Mouse (Mus musculus) liver, adult 2 months (tissue): ENCODE measurements around the gene Malrd1. TPM values are rescaled to one million over a fixed set of nuclear protein-coding genes. Genes with fewer than 3 reads are reported as not detected.
"Not testable (repeated sequence)": the region's sequence is repeated elsewhere in the genome, so short reads cannot be mapped to it uniquely, and the experiment has no call there.

ENCODE experiments used
- DNase-seq: peaks from one replicate; pipeline ENCODE4 v3.0.0-alpha.2; 2011; ENCODE audit warnings: low read depth, low spot score; ENCODE audit errors: extremely low read depth
- H3K27ac ChIP-seq: fragments of 200-500 bp; replicated peaks from 2 replicates; pipeline ENCODE4 v1.5.1; 2012; ENCODE audit warnings: low read depth, mild to moderate bottlenecking, control low read depth, inconsistent platforms, low read length; ENCODE audit not compliant: insufficient read depth
- H3K27me3 ChIP-seq: fragments of 200-500 bp; 2 replicates; pipeline ENCODE4 v1.6.1; 2012; ENCODE audit warnings: mild to moderate bottlenecking, moderate library complexity, low read length, inconsistent platforms; ENCODE audit not compliant: control insufficient read depth, insufficient read depth
- H3K36me3 ChIP-seq: fragments of 200-500 bp; 2 replicates; pipeline ENCODE4 v1.6.1; 2012; ENCODE audit warnings: low read length, inconsistent platforms; ENCODE audit not compliant: control insufficient read depth, insufficient read depth
- H3K4me1 ChIP-seq: fragments of 200-500 bp; 2 replicates; pipeline ENCODE4 v1.6.1; 2011; ENCODE audit warnings: low read length; ENCODE audit not compliant: control insufficient read depth, insufficient read depth
- H3K4me3 ChIP-seq: fragments of 200-500 bp; 2 replicates; pipeline ENCODE4 v1.5.1; 2011; ENCODE audit warnings: low read depth, mild to moderate bottlenecking, control low read depth, low read length, moderate library complexity; ENCODE audit not compliant: insufficient read depth
- H3K79me2 ChIP-seq: fragments of 200-500 bp; 2 replicates; pipeline ENCODE4 v1.6.1; 2012; ENCODE audit warnings: inconsistent platforms, mild to moderate bottlenecking, low read length, moderate library complexity; ENCODE audit not compliant: control insufficient read depth, insufficient read depth
- H3K9ac ChIP-seq: fragments of 200-500 bp; 2 replicates; pipeline ENCODE4 v1.6.1; 2012; ENCODE audit warnings: low read depth, mild to moderate bottlenecking, control low read depth, inconsistent platforms, low read length
- CTCF ChIP-seq: fragments of 200-500 bp; IDR thresholded peaks from 2 replicates; pipeline ENCODE4 v1.5.1; 2011; ENCODE audit warnings: low read depth, low read length, control low read depth
- POLR2A ChIP-seq: fragments of 200-500 bp; IDR thresholded peaks from 2 replicates; pipeline ENCODE4 v1.6.1; 2011; ENCODE audit warnings: low read length, control low read depth; ENCODE audit not compliant: insufficient read depth; ENCODE audit errors: extremely low read depth
- WGBS: fragments of 180-500 bp; shearing (Covaris S2); methylation state at CpG from one replicate; pipeline ENCODE4 v1.1.7; 2018; 5-methylcytosine and 5-hydroxymethylcytosine counted together
- polyA plus RNA-seq: library from polyadenylated mRNA; depleted of rRNA; stranded (reverse); fragments of >200 nt; gene quantifications from 2 replicates; pipeline ENCODE4 v1.2.3, GENCODE M21; 2012
- total RNA-seq: library from RNA; depleted of rRNA; stranded (reverse); fragments of >200 nt; gene quantifications from 2 replicates; pipeline ENCODE4 v1.2.3, GENCODE M21; 2014

Gene Malrd1
- total and polyA plus RNA-seq, 2 experiments: under 0.01 TPM; not detected in 1

- no peak overlapping the region for H3K9ac ChIP-seq
- WGBS: 74% methylated on average over 1 of the region's 1 CpGs
- no peaks in the 10 kb centered on the region for H3K27me3 ChIP-seq
- TF ChIP-seq POLR2A (no peak), CTCF (no peak)
- H3K4me1 ChIP-seq: no peaks in the 10 kb centered on the region
- DNase-seq: no peak
- H3K27ac ChIP-seq: no peak overlapping the region
- H3K36me3 ChIP-seq: no peaks in the 10 kb centered on the region
- H3K4me3 ChIP-seq: no peak overlapping the region
- H3K79me2 ChIP-seq: no peaks in the 10 kb centered on the region
Observed at GRCm38 (mm10) chr2:15932340-15932739, 406.1 kb downstream of the Malrd1 start.

- TF ChIP-seq CTCF (no peak), POLR2A (no peak)
- Histone ChIP-seq H3K27me3 (no peaks in the 10 kb centered on the region), H3K36me3 (no peaks in the 10 kb centered on the region), H3K4me1 (no peaks in the 10 kb centered on the region), H3K79me2 (no peaks in the 10 kb centered on the region), H3K9ac (no peak overlapping the region), H3K4me3 (no peak overlapping the region), H3K27ac (no peak overlapping the region)
- 60% methylated on average over 2 of the region's 2 CpGs for WGBS
- DNase-seq: no peak
Observed at GRCm38 (mm10) chr2:16002925-16003324, 476.6 kb downstream of the Malrd1 start.

- DNase-seq, H3K36me3 ChIP-seq, H3K27me3 ChIP-seq, H3K4me3 ChIP-seq, H3K79me2 ChIP-seq, H3K9ac ChIP-seq, H3K27ac ChIP-seq, H3K4me1 ChIP-seq: not testable (repeated sequence)
- 76% methylated on average over 2 of the region's 2 CpGs for WGBS
Observed at GRCm38 (mm10) chr2:16017046-16017445, 490.8 kb downstream of the Malrd1 start.

- H3K27me3 ChIP-seq: not testable (repeated sequence)
Observed at GRCm38 (mm10) chr2:16017719-16018118, 491.4 kb downstream of the Malrd1 start.

GRCm38 (mm10) chr2:16029752-16030151, 503.5 kb downstream of the Malrd1 start:
- no peak overlapping the region for H3K4me3 ChIP-seq
- no peak overlapping the region for H3K27ac ChIP-seq
- TF ChIP-seq CTCF (no peak), POLR2A (no peak)
- WGBS: 82% methylated on average over 12 of the region's 12 CpGs
- H3K4me1 ChIP-seq: no peaks in the 10 kb centered on the region
- no peaks in the 10 kb centered on the region for H3K36me3 ChIP-seq
- DNase-seq: no peak
- no peak overlapping the region for H3K9ac ChIP-seq
- H3K79me2 ChIP-seq: no peaks in the 10 kb centered on the region
- no peaks in the 10 kb centered on the region for H3K27me3 ChIP-seq

More at GRCm38 (mm10) chr2:16017719-16018118, 491.4 kb downstream of the Malrd1 start:
- not testable (repeated sequence) for H3K4me1 ChIP-seq, H3K27ac ChIP-seq, DNase-seq, H3K4me3 ChIP-seq, H3K36me3 ChIP-seq, H3K9ac ChIP-seq, H3K79me2 ChIP-seq

GRCm38 (mm10) chr2:16031559-16031958, 505.3 kb downstream of the Malrd1 start:
- no peaks in the 10 kb centered on the region for H3K79me2 ChIP-seq
- no peak overlapping the region for H3K9ac ChIP-seq
- no peak overlapping the region for H3K27ac ChIP-seq
- no peak for DNase-seq
- H3K4me3 ChIP-seq: no peak overlapping the region
- H3K36me3 ChIP-seq: no peaks in the 10 kb centered on the region
- no peaks in the 10 kb centered on the region for H3K27me3 ChIP-seq
- WGBS: 72% methylated on average over 4 of the region's 4 CpGs
- TF ChIP-seq POLR2A (no peak), CTCF (no peak)
- no peaks in the 10 kb centered on the region for H3K4me1 ChIP-seq

GRCm38 (mm10) chr2:16032804-16033203, 506.5 kb downstream of the Malrd1 start:
- H3K36me3 ChIP-seq: no peaks in the 10 kb centered on the region
- TF ChIP-seq CTCF (no peak), POLR2A (no peak)
- no peaks in the 10 kb centered on the region for H3K27me3 ChIP-seq
- no peak overlapping the region for H3K9ac ChIP-seq
- 67% methylated on average over 3 of the region's 3 CpGs for WGBS
- no peak for DNase-seq
- H3K4me3 ChIP-seq: no peak overlapping the region
- H3K79me2 ChIP-seq: no peaks in the 10 kb centered on the region
- no peak overlapping the region for H3K27ac ChIP-seq
- no peaks in the 10 kb centered on the region for H3K4me1 ChIP-seq
